Mouse (Mus musculus): ENCODE measurements at regions not wholly inside any gene's neighbourhood (a gene's known extent, or its start where the extent isn't known, plus 50 kb on each side); places are given as distances from the start of the nearest gene placed in this dataset.
"Not testable (repeated sequence)": the region's sequence is repeated elsewhere in the genome, so short reads cannot be mapped to it uniquely, and the experiment has no call there.

GRCm38 (mm10) chr11:16627294-16628085 is 119.2 kb upstream of the Sec61g start:
- no peaks in the 10 kb centered on the region for H3K27me3 ChIP-seq (ENCODE audit: control insufficient read depth, insufficient read depth, low read length)
- H3K4me1 ChIP-seq (ENCODE audit: control insufficient read depth, insufficient read depth, low read length) = no peaks in the 10 kb centered on the region
- no peak overlapping the region for H3K27ac ChIP-seq (ENCODE audit: low read depth, low read length)
- DNase-seq (ENCODE audit: low spot score) (no peak), ATAC-seq (ENCODE audit: insufficient read depth, low FRiP score, low TSS enrichment) (no peak)
- H3K4me2 ChIP-seq (ENCODE audit: low read depth) = no peak overlapping the region
- H3K9ac ChIP-seq (ENCODE audit: low read length) = no peak overlapping the region
- no peak overlapping the region for H3K4me3 ChIP-seq (ENCODE audit: low read depth, low read length)
- H3K9me3 ChIP-seq (ENCODE audit: control insufficient read depth, low read length) = no peaks in the 10 kb centered on the region
- H3K36me3 ChIP-seq (ENCODE audit: control insufficient read depth, insufficient read depth, low read length) = no peaks in the 10 kb centered on the region
- WGBS = 83% methylated on average over 7 of the region's 7 CpGs

- no peak overlapping the region for H3K4me3 ChIP-seq (ENCODE audit: low read depth, low read length)
- no peak for ATAC-seq (ENCODE audit: insufficient read depth, low FRiP score, low TSS enrichment)
- no peak overlapping the region for H3K9ac ChIP-seq (ENCODE audit: low read length)
- H3K4me2 ChIP-seq (ENCODE audit: low read depth) = no peak overlapping the region
- H3K36me3 ChIP-seq (ENCODE audit: control insufficient read depth, insufficient read depth, low read length) = no peaks in the 10 kb centered on the region
- no peaks in the 10 kb centered on the region for H3K27me3 ChIP-seq (ENCODE audit: control insufficient read depth, insufficient read depth, low read length)
- DNase-seq (ENCODE audit: low spot score) = no peak
- 80% methylated on average over 1 of the region's 1 CpGs for WGBS
- H3K4me1 ChIP-seq (ENCODE audit: control insufficient read depth, insufficient read depth, low read length) = no peaks in the 10 kb centered on the region
- H3K9me3 ChIP-seq (ENCODE audit: control insufficient read depth, low read length) = no peaks in the 10 kb centered on the region
- H3K27ac ChIP-seq (ENCODE audit: low read depth, low read length) = no peak overlapping the region
Measured at GRCm38 (mm10) chr11:16629410-16630129, 121.3 kb upstream of the Sec61g start.

- not testable (repeated sequence) for H3K27me3 ChIP-seq (ENCODE audit: control insufficient read depth, insufficient read depth, low read length); DNase-seq (ENCODE audit: low spot score); H3K36me3 ChIP-seq (ENCODE audit: control insufficient read depth, insufficient read depth, low read length); H3K4me1 ChIP-seq (ENCODE audit: control insufficient read depth, insufficient read depth, low read length); H3K9ac ChIP-seq (ENCODE audit: low read length); H3K9me3 ChIP-seq (ENCODE audit: control insufficient read depth, low read length); ATAC-seq (ENCODE audit: insufficient read depth, low FRiP score, low TSS enrichment); H3K4me2 ChIP-seq (ENCODE audit: low read depth); H3K27ac ChIP-seq (ENCODE audit: low read depth, low read length); H3K4me3 ChIP-seq (ENCODE audit: low read depth, low read length)
- WGBS = 94% methylated on average over 11 of the region's 11 CpGs
Measured at GRCm38 (mm10) chr11:16635796-16636195, 116.2 kb upstream of the Egfr start.

GRCm38 (mm10) chr11:16637679-16638078 is 114.3 kb upstream of the Egfr start:
- Histone ChIP-seq H3K27me3 (ENCODE audit: control insufficient read depth, insufficient read depth, low read length) (no peaks in the 10 kb centered on the region), H3K36me3 (ENCODE audit: control insufficient read depth, insufficient read depth, low read length) (no peaks in the 10 kb centered on the region), H3K9me3 (ENCODE audit: control insufficient read depth, low read length) (no peaks in the 10 kb centered on the region), H3K9ac (ENCODE audit: low read length) (no peak overlapping the region), H3K4me1 (ENCODE audit: control insufficient read depth, insufficient read depth, low read length) (no peaks in the 10 kb centered on the region), H3K4me3 (ENCODE audit: low read depth, low read length) (no peak overlapping the region), H3K27ac (ENCODE audit: low read depth, low read length) (no peak overlapping the region), H3K4me2 (ENCODE audit: low read depth) (no peak overlapping the region)
- no peak for DNase-seq (ENCODE audit: low spot score)
- WGBS = 88% methylated on average over 2 of the region's 2 CpGs
- no peak for ATAC-seq (ENCODE audit: insufficient read depth, low FRiP score, low TSS enrichment)

DNA sequence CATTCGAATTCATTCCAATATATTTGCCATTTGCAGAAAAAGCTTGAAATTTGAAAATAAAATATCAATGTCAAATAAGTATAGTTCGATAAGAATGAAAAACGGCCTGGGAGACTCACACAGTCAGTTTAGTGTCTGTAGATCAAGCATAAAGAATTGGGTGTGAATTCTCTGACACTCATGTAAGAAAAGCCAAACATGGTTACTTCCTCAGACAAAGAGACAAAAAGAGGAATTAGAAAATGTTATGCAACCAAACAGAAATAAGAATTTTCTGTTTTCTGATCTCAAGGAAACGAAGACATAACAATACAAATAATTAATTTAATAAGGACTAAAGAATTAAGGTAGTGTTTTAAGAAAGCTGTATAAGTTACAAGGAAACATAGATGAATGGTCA is 113.7 kb upstream of the Egfr start:
- no peaks in the 10 kb centered on the region for H3K36me3 ChIP-seq (ENCODE audit: control insufficient read depth, insufficient read depth, low read length)
- ATAC-seq (ENCODE audit: insufficient read depth, low FRiP score, low TSS enrichment) (no peak), DNase-seq (ENCODE audit: low spot score) (no peak)
- no peak overlapping the region for H3K9ac ChIP-seq (ENCODE audit: low read length)
- H3K27ac ChIP-seq (ENCODE audit: low read depth, low read length) = no peak overlapping the region
- WGBS = 86% methylated on average over 4 of the region's 4 CpGs
- no peaks in the 10 kb centered on the region for H3K9me3 ChIP-seq (ENCODE audit: control insufficient read depth, low read length)
- H3K4me1 ChIP-seq (ENCODE audit: control insufficient read depth, insufficient read depth, low read length) = no peaks in the 10 kb centered on the region
- no peak overlapping the region for H3K4me3 ChIP-seq (ENCODE audit: low read depth, low read length)
- H3K27me3 ChIP-seq (ENCODE audit: control insufficient read depth, insufficient read depth, low read length) = no peaks in the 10 kb centered on the region
- no peak overlapping the region for H3K4me2 ChIP-seq (ENCODE audit: low read depth)

DNA sequence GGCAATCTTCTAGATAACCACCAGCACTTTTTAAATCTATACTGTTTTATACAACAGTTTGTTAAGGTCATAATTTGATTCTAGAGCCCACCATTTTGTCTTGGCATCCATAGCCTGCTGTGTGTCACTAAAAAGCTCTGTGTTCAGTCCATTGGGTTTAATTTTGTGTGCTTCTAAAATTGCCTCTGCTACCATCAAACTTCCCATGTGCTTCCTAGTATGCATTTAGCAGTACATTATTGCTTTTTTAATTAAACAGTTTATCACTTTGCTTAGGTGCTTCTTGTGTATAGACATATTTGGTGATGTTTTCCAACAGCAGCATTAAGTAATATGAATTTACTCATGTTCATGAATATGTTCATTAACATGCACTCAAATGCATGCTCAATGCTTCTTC is 102.4 kb upstream of the Egfr start:
- no peak for DNase-seq (ENCODE audit: low spot score)
- H3K4me3 ChIP-seq (ENCODE audit: low read depth, low read length) = no peak overlapping the region
- H3K36me3 ChIP-seq (ENCODE audit: control insufficient read depth, insufficient read depth, low read length) = no peaks in the 10 kb centered on the region
- no peaks in the 10 kb centered on the region for H3K9me3 ChIP-seq (ENCODE audit: control insufficient read depth, low read length)
- H3K4me2 ChIP-seq (ENCODE audit: low read depth) = no peak overlapping the region
- no peak for ATAC-seq (ENCODE audit: insufficient read depth, low FRiP score, low TSS enrichment)
- no peak overlapping the region for H3K9ac ChIP-seq (ENCODE audit: low read length)
- H3K27me3 ChIP-seq (ENCODE audit: control insufficient read depth, insufficient read depth, low read length) = no peaks in the 10 kb centered on the region
- H3K4me1 ChIP-seq (ENCODE audit: control insufficient read depth, insufficient read depth, low read length) = no peaks in the 10 kb centered on the region
- no peak overlapping the region for H3K27ac ChIP-seq (ENCODE audit: low read depth, low read length)

DNA sequence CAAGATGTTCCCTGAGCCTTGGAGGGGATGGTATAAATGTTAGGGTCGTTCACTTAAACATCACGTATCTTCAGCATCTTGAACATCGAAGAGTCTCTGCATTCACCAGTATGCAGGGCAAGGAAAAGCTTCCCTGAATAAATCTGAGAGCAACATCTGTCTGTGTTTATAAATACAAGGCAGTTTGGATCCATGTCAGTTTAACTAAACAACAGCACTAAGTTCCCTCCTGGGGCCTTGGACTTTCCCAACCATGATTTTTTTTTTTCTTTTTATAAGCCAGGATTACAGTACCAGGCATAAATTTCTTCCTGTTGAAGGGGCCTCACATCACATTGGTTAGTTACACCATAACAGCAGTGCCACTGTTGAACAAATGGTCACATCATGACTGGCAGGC is 88.2 kb upstream of the Egfr start:
- DNase-seq (ENCODE audit: low spot score) = no peak
- no peak for ATAC-seq (ENCODE audit: insufficient read depth, low FRiP score, low TSS enrichment)
- H3K36me3 ChIP-seq (ENCODE audit: control insufficient read depth, insufficient read depth, low read length) = no peaks in the 10 kb centered on the region
- H3K4me2 ChIP-seq (ENCODE audit: low read depth) = no peak overlapping the region
- no peaks in the 10 kb centered on the region for H3K27me3 ChIP-seq (ENCODE audit: control insufficient read depth, insufficient read depth, low read length)
- no peaks in the 10 kb centered on the region for H3K9me3 ChIP-seq (ENCODE audit: control insufficient read depth, low read length)
- H3K4me1 ChIP-seq (ENCODE audit: control insufficient read depth, insufficient read depth, low read length) = no peaks in the 10 kb centered on the region
- no peak overlapping the region for H3K27ac ChIP-seq (ENCODE audit: low read depth, low read length)
- H3K4me3 ChIP-seq (ENCODE audit: low read depth, low read length) = no peak overlapping the region
- 80% methylated on average over 3 of the region's 3 CpGs for WGBS
- no peak overlapping the region for H3K9ac ChIP-seq (ENCODE audit: low read length)

- Histone ChIP-seq H3K9ac (ENCODE audit: low read length) (no peak overlapping the region), H3K4me3 (ENCODE audit: low read depth, low read length) (no peak overlapping the region), H3K27me3 (ENCODE audit: control insufficient read depth, insufficient read depth, low read length) (no peaks in the 10 kb centered on the region), H3K27ac (ENCODE audit: low read depth, low read length) (no peak overlapping the region), H3K36me3 (ENCODE audit: control insufficient read depth, insufficient read depth, low read length) (no peaks in the 10 kb centered on the region), H3K4me2 (ENCODE audit: low read depth) (no peak overlapping the region), H3K9me3 (ENCODE audit: control insufficient read depth, low read length) (no peaks in the 10 kb centered on the region), H3K4me1 (ENCODE audit: control insufficient read depth, insufficient read depth, low read length) (no peaks in the 10 kb centered on the region)
- DNase-seq (ENCODE audit: low spot score) (no peak), ATAC-seq (ENCODE audit: insufficient read depth, low FRiP score, low TSS enrichment) (no peak)
- 92% methylated on average over 4 of the region's 4 CpGs for WGBS
Measured at GRCm38 (mm10) chr11:16669453-16670251, 82.4 kb upstream of the Egfr start.

Data from neural tube, embryonic 11.5 days (tissue).